Mouse (Mus musculus) kidney, adult 8-10 months (tissue): ENCODE data around the gene Rpl13a.
"Not testable (repeated sequence)": the region's sequence is repeated elsewhere in the genome, so short reads cannot be mapped to it uniquely, and the experiment has no call there.

Experiments
- DNase-seq, 2 experiments: peaks; one replicate each; pipeline ENCODE4 v3.0.0; 2022

Rpl13a gene

DNA sequence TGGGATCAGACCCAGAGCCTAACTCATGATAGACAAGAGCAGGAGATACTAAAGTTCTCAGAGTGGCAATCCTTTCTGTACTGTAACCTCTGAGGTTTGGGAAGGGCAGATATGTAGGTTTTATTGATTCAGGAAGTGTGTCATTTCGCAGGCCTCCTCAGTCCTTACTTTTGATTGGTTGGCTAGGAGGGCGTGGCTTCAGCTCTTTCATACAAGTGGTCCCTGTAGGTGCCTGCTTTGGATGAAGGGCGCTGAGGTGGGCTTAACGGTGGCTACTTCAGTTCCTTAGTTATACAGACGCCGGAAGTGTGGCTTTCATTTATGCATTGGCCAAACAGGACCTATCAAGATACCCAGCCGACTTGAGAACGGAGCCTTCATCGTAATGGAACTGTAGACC lies 27.0 kb upstream of the Rpl13a start:
- no peak for DNase-seq

DNA sequence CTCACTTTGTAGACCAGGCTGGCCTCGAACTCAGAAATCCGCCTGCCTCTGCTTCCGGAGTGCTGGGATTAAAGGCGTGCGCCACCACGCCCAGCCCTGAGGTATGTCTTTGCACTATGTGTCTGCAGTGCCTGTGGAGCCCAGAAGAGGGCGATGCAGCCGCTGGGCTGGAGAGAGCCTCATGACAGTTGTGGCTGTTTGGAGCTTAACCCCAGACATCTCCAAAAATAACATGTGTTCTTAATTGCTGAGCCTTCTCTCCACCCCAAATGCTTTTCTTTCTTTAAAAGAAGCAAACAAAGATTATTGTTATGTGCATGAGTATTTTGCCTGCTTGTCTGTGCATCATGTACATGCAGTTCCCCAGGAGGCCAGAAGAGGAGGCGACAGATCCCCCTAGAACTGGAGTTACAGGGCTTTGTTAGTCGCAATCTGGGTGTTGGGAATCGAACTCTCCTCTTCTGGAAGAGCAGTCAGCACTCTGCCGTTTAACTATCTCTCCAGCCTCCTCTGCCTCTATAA lies 26.5 kb upstream of the Rpl13a start:
- peak; percentile 57 to 65 for DNase-seq

DNA sequence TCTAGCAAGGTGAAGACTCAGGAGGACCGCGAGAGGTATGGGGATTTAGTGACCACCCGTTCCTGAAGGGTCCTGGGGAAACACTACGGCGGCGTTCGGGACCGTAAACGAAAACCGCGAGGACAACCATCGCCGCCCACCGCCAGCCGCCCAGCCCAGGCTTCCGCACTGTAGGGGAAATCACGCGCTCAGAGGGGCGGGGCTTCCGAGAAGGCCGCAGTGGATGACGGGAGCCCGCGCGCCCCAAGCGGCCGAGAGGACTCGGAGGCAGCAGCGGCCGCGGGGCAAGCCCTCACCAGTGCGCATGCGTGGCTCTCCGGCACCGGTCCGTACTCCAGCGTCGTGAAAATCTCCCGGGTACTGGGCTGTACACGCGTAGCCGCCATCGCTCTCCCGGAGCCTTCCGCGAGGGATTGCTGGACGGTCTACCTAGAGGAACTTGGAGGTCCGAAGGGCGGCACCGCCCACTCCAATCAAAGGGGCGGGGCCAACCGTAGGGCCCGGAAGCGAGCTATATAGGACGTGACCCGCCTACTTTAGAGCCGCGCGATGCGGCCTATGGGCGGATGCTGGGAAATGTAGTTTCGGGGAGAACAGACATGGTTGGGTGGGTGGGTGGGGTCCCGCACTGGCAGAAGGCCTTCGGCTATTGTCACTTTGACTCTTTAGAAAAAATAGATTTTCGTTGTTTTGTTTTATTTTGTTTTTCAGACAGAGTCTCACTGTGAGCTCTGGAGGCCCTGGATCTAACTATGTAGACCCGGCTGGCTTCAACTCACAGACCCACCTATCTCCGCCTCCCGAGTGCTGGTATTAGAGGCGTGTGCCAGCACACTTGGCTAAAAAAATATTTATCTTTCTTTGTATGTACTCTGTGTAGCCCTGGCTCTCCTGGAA lies 25.8 kb upstream of the Rpl13a start, which contains the start of the genes Pih1d1 and Aldh16a1:
Gene Pih1d1, plus strand, starts transcription at position 208 of the 897 bp plus-strand sequence.
Gene Aldh16a1, minus strand, starts transcription at position 489 of the 897 bp plus-strand sequence.
- DNase-seq = peak; percentile 96 to 98

DNA sequence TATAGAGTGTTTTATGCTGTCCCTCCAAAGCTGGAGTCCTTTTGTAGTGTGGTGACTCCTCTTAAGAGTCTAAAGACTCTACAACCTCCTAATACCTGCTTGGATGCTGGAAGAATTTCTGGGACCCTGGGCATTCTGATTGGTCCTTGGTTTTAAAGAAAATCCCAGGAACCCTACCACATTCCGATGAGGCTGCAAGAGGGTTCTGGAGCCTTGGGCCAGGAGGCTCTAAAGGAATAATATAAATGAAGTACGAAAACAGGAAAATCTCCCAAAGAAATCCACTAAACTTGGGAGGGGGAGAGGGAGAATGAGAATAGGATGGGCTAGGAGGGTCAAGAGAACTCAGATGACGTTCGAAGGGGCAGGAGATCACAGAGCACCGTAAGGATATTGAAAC lies 25.0 kb upstream of the Rpl13a start:
- DNase-seq = no peak

DNA sequence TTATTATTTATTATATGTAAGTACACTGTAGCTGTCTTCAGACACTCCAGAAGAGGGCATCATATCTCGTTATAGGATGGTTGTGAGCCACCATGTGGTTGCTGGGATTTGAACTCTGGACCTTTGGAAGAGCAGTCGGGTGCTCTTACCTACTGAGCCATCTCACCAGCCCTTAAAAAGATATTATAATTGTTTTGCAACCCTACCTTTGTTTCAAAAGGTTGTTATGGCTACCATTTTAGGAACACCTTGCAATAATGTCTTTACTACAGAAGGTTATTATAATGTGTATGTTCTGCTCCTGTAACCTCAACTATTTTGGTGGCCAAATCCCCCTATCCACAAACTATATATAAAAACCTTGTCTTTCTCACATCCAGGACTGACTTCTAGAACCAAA lies 24.5 kb upstream of the Rpl13a start:
- not testable (repeated sequence) for DNase-seq

DNA sequence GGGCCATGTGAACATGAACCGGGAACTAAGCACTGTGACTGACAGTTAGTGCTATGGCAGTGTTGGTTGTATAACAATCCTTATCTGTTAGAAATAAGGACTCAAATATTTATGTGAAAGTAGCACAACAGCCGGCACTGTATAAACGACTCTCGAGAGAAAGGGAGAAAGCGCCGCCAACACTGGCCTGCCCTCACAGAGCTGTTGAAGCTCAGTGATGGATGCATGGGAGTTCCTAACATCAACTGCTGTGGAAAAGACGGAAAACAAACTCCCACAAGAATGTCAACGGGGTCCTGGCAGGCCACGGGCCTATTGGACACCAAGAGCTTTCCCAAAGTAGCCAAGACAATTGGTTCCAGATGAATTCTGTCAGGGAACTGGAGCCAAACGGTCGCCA lies 22.7 kb upstream of the Rpl13a start:
- DNase-seq = peak in 1 of 2 experiments; percentile 47

DNA sequence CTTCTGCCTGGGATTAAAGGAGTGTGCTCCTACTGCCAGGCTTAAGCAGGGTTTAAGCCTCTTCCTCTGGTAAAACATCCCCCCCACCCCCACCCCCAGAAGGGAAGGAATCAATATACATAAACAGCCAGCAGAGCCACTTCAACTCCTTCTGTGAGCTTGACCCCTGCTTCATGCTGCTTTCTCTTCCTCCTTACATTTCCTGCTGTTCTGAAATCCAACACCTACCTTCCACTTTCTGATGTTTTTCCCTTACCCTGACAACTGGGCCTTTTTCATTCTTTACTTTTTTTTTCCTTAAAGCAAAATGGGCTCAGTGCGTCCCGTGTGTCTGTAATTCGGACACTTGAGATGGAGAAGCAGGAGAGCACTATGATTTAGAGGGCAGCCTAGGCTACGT lies 21.8 kb upstream of the Rpl13a start:
- no peak for DNase-seq

DNA sequence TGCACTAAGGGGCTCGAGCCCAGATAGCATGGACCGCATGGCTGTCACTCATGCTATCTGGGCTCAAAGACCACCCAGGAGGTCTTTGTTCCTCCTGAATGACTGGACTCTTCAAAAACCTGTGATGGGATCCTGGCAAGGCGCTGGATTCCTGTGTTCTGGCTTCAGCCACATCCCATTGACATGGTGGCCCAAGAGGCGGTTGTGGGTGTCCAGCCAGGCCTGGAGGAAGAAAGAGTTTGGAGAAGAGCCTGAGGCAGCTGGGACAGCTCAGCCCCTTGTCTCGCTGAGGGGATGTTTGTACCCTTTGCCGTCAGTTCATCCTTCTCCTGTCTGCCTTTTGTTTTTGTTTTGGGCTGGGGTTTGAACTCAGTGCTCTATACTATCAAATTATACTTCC lies 21.0 kb upstream of the Rpl13a start:
- no peak for DNase-seq

DNA sequence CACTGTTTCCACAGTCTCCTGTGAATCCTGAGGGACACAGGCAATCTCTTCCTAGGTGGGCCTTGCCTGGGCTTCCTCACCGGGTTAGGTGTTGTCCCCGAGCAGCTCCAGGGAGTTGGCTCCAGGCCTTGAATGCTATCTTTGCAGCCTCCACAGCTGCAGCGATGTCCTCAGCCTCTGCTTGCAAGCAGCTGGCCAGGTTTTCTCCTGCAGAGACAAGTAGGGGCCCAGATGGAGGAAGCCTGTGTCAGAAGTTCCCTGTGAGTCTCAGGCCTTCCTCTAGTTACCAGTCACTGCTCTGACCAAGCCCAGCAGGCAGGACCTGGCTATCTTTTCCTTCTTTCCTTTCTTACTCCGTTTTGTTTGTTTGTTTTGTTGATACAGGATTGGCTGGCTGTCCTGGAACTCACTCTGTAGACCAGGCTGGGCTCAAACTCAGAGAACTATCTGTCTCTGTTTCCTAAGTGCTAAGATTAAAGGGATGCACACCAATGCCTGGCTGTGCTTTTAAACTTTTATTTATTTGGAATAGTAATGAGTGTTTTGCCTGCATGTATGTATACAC lies 20.1 kb upstream of the Rpl13a start:
- no peak for DNase-seq

DNA sequence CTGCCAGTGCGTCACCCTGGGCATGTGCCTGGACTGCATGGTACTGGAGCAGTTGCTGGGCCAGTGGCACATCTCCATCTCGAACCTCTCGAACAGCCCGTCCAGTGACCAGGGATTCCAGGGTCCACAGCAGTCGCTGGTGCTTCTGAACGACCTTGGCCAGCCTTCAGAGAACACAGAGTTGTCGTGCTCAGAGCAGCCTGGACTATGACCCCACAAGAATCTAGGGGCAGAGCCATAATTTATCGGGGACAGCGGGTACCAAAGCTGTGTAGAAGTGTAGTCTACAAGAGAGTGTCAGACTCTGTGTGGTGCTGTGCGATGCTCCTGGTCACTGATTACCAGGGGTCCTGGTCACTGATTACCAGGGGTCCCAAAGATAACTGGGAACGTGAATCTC lies 19.3 kb upstream of the Rpl13a start:
- DNase-seq = peak; percentile 52 to 57

DNA sequence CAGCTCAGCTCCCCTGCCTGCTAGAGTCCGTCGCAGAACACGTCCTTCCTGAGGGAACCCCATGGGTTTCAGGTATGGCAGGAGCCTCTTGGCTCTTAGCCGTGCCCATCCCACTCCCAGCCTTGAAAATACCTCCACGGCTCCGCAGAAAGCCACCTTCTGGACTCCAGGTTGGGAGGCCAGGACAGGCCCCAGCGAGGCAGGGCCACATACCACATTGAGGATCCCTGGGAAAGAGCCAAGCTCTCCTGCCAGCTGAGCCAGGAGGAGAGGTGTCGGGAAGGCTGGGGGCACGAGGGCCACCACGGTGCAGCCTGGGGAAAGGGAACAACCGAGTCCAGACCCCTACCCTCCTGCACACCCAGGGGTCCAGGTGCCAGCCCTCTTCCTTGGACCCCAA lies 18.7 kb upstream of the Rpl13a start:
- DNase-seq = peak; percentile 44 to 64

DNA sequence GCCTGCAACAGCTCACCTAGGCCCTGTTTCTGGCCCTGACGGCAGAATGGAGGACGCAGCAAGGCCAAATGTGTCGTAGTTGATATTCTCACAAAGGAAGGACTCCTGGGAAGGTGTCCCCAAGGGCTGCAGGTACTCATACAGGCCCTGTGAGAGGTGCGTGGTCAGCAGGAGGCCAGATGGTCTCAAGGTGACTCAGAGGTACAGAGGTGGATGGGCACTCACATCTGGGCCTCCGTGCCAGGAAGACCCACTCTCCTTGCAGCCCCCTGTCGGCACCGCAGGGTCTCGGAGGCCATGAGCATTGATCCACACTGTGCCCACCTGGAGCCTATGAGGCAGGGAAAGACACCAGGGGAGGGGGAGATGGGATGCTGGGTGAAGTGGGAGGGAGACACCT lies 16.9 kb upstream of the Rpl13a start:
- DNase-seq = no peak

DNA sequence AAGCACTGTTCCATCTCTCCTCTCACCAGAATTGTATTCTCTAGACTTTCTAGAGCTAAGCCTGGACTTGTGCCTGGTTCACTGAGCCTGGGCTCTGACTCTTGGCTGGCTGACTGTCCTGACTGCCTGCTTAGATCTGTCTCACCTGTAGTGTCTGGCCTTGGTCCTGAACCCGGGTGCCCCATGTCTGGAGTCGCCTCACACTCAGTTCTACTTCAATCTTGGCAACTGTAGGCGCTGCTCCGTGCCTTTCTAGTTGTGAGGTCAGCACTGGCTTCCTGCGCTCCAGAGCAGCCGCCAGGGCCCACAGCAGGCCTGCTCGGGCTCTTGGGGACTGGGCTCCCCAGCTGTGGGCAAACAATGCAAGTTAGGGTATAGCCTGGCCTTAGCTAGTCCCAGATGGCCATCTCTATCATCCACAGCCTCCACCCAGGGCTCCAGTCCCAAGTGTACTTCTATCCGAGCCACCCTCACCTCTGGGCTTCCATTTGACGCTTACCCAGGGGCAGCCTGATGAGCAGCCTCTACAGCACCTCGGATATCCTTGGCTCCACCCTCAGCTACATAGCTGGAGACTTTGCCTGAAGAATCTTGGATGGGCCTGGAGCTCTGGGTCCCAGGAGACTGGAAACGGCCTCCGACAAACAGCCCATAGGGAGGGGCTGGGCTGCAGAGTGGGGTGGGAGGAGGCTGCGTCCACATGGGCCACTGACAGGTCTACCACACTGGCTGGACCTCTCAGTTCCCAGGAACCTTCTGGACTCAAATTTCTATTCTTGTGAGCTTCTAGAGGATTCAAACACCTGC lies 16.0 kb upstream of the Rpl13a start:
- no peak for DNase-seq

DNA sequence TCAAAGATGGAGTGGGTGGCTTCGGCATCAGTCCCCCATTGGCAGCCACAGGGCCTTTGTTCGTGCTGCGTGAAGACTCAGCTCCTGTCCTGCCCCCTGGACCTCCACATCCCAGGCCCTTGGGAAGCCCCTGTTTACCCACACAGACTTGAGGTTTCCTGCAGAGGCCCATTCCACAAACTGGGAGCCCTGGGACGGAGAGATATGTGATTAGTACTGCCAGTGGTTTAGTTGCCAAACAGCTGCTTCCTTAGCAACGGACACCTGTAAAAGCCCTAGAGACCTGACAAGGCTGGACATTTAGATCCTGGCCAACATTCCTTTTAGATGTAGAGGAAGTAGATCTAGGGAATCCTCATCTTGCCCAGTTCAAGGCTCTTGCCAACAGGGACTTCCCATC lies 13.4 kb upstream of the Rpl13a start:
- no peak for DNase-seq

DNA sequence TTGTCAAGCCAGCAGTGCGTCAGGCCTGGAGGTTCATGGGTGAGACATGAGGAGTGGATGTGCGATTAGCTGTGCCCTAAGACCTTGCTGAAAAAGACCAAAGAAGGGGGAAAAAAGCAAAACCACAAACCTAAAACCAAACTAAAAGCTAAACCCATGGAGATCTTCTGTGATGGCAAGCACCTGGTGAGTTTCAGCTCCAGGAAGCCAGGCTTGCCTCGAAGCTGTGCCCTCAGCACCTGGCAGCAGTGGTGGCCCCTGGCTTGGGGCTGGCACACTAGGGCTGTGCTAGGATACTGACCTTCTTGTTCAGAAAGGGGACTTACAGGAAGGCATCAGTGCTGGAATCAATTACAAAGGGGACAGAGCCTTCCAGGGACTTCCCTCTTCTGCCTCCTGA lies 12.8 kb upstream of the Rpl13a start:
- DNase-seq = no peak

DNA sequence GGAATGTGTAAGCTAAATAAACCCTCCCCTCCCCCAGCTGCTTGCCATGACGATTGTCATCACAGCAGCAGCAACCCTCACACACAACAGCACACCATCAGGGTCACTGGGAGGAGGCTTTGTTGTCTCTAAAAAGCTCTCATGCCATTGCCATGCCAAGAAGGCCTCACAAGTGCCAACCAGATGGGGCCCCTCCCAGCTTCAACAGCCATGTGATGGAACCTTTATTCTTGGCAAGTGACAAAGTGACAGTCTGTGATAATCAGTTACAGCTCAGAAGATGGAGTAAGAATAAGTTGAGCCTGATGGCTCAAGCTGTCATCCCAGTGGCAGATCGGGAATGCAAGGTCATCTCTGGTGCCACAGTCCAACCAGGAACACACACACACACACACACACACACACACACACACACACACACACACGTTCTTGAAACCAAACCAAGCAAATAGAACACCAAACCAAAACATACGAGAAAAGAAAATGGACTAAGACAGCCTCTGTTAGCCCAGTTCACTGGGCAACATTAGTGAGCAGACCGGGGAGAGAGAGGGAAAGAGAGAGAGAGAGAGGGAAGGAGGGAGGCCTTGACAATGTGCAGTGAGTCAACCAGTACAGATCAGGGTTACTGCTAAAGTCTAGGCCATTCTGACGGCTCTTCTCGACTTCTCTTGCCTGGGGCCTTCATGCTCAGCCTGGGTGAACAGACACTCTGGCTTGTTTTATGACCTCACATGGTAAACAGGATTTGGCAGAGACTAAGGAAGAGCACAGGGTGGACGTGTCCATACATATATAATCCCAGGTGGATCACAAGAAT lies 11.6 kb upstream of the Rpl13a start:
- DNase-seq = no peak

DNA sequence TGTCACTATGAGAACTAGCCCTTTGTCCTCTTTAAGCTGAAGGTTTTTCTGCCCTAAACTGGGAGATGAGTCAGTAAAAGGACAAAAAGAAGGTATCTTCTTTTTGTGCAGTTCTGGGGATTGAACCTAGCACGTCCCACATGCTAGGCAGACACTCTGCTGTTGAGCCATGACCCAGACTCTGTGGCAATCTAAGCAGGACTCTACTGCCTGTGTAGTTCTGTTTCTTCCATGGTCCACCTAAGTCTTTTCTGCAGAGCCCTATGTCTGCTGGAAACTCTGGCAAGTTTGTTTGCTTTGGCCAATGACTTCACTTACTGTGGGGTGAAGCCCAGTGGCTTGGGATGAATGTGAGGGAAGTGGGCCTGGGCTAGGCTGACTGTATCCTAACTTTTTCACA lies 9.8 kb upstream of the Rpl13a start:
- no peak for DNase-seq

DNA sequence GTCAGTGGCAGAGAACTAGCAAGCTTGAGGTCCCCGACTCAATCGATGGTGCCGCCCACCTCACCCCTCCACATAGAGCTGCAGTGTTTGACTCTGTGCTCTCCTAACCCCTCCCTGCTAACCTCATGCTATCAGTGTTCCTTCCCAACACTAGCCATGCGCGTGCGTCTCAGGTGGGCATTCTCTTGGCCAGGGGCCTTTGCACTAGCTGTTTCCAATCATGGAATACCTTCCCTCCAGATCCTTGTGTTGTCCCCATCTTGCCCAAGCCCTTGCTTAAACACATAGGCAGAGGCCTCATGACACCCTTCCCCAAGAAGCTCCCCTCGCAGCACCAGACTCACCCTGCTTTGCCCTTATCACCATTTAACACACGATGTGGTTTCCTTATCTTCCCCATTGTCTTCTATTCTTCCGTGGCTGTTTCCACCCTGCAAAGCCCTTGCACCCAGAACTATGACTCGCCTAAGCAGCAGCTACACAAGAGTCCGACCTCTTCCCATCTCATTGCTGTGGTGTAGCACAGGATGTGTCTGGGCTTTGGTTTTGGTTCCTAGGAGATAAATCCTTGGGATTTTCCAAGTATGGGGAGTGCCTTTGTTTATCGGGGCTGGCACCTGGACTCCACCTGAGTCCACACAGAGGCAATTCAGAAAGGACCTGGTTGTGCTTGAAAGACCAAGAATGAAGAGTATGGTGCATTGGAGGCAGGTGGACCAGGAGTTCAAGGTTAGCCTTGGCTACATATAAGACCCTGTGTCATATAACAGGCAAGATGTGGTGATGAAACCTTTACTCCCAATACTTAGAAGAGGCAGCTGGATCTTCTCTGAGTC lies 8.8 kb upstream of the Rpl13a start:
- DNase-seq = no peak

DNA sequence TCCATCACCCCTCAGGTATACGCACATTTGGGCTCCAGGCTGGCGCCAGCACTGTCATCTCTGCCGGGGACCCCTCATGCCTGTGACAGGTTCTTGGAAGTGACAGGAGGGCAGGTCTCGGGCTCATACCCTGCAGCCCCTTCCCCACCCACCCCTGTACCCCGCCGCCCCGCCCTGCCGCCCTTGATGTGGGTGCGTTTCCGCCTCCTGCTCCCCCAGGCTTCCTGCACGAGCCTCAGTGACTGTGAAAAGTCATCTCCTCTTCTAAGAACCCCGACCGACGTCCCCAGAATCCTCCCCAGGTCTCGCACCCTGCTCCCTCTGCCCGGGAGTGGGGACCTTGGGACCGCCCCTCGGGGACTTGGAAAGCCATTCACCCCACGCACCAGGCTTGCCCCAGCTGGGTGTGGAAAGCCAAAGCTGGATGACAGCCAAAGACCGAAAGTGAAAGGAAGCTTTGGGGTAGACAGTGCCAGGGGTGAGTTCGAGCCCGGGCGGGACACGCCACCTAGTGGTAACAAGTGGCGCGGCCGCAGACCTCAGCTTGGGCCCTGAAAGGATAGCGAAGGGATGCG lies 7.5 kb upstream of the Rpl13a start, which contains the start of the genes Gm45713 and Flt3l:
Gene Gm45713, minus strand, starts transcription at position 239 of the 575 bp plus-strand sequence.
Gene Flt3l, minus strand, starts transcription at position 440 of the 575 bp plus-strand sequence.
- peak; percentile 91 to 93 for DNase-seq

DNA sequence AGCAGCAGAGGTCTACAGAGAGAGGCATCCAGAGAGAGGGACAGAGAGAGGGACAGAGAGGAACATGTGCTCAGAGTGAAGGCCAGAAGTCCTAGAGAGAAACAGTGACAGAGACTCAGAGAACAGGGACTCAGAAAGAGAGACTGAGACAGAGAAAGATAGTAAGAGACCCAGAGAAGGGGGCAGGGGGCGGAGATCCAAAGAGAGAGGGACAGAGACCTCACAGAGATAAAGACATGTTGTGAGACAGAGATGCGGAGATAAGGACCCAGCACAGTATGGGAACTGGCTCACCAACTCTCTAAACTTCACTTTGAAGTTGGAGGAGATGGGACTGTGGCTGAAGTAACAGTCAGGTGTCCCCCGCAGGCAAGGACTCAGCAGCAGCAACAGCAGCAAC lies 6.8 kb upstream of the Rpl13a start:
- no peak for DNase-seq

DNA sequence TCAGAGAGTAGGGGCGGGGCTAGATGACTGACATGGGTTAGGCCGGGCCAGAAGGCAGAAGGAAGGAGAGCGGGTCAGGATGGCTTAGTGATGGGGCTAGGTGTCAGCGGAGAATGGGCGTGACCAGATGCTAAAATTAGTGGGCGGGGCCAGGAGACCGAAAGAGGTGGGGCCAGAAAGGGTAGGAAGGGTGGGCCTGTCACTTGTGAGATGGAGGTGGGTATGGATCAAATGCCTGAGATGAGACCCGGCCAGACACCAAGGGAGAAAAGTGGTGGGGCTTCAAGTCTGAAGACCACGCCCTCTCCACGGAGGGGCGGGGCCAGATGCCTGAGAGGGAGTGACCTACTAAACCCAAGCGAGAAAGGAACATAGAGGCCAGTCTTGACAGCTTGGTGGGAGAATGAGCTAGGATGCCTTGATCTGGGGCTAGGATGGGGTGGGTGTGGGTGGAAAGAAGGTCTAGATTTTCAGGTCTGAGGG lies 6.0 kb upstream of the Rpl13a start:
- DNase-seq = no peak
